Mouse (Mus musculus) MEL-GATA-1-ER (cell line): Measurements from ENCODE around the gene Wdfy3.

Experiments used
- DNase-seq: peaks from one replicate; pipeline ENCODE4 v3.0.0-alpha.2; 2012; ENCODE audit warnings: low read depth; ENCODE audit errors: extremely low read depth

Gene Wdfy3

GRCm38 (mm10) chr5:102055130-102055641 lies 14.5 kb downstream of the Wdfy3 start:
- DNase-seq = no peak

- no peak for DNase-seq
Observed at GRCm38 (mm10) chr5:102054511-102055093, 15.1 kb downstream of the Wdfy3 start.

- DNase-seq = no peak
Observed at GRCm38 (mm10) chr5:102052906-102053305, 16.8 kb downstream of the Wdfy3 start.

- no peak for DNase-seq
Observed at GRCm38 (mm10) chr5:102052465-102052864, 17.3 kb downstream of the Wdfy3 start.

- no peak for DNase-seq
Observed at GRCm38 (mm10) chr5:102050677-102051076, 19.0 kb downstream of the Wdfy3 start.

GRCm38 (mm10) chr5:102048416-102048815 lies 21.3 kb downstream of the Wdfy3 start:
- DNase-seq = no peak

- DNase-seq = peak; percentile 32
Observed at GRCm38 (mm10) chr5:102046617-102047116, 23.1 kb downstream of the Wdfy3 start.

GRCm38 (mm10) chr5:102045636-102046616 lies 23.8 kb downstream of the Wdfy3 start:
- peak; percentile 77 for DNase-seq

GRCm38 (mm10) chr5:102045177-102045576 lies 24.5 kb downstream of the Wdfy3 start:
- DNase-seq = peak; percentile 99

- no peak for DNase-seq
Observed at GRCm38 (mm10) chr5:102033281-102033680, 36.4 kb downstream of the Wdfy3 start.

GRCm38 (mm10) chr5:102032594-102033240 lies 37.0 kb downstream of the Wdfy3 start:
- DNase-seq = no peak

- no peak for DNase-seq
Observed at GRCm38 (mm10) chr5:102032191-102032590, 37.5 kb downstream of the Wdfy3 start.

GRCm38 (mm10) chr5:102023376-102023775 lies 46.3 kb downstream of the Wdfy3 start:
- DNase-seq = no peak

- DNase-seq = no peak
Observed at GRCm38 (mm10) chr5:102022018-102022898, 47.5 kb downstream of the Wdfy3 start.

- DNase-seq = no peak
Observed at GRCm38 (mm10) chr5:102014235-102014634, 55.5 kb downstream of the Wdfy3 start.

- no peak for DNase-seq
Observed at GRCm38 (mm10) chr5:102013781-102014180, 55.9 kb downstream of the Wdfy3 start.

- DNase-seq = no peak
Observed at GRCm38 (mm10) chr5:102010961-102011360, 58.8 kb downstream of the Wdfy3 start.

GRCm38 (mm10) chr5:102009606-102010005 lies 60.1 kb downstream of the Wdfy3 start:
- no peak for DNase-seq

- no peak for DNase-seq
Observed at GRCm38 (mm10) chr5:102008712-102009111, 61.0 kb downstream of the Wdfy3 start.

GRCm38 (mm10) chr5:102006218-102006941 lies 63.3 kb downstream of the Wdfy3 start:
- no peak for DNase-seq
